Mouse (Mus musculus) layer of hippocampus, adult 18-20 months (tissue): ENCODE data around the gene Gm16434. TPM values are rescaled to one million over a fixed set of nuclear protein-coding genes. Genes with fewer than 3 reads are reported as not detected.
"Not testable (repeated sequence)": the region's sequence is repeated elsewhere in the genome, so short reads cannot be mapped to it uniquely, and the experiment has no call there.

Experiments
- DNase-seq, 2 experiments: peaks; one replicate each; pipeline ENCODE4 v3.0.0; 2022; ENCODE audit warnings: low spot score in 2 of 2
- long read RNA-seq: library from polyadenylated mRNA; stranded (forward); transcript quantifications from one replicate; pipeline ENCODE4 v2.0.0, GENCODE M21; 2021
- total RNA-seq, 2 experiments: library from RNA; stranded (reverse); gene quantifications; 2 replicates each; pipeline ENCODE4 v1.2.3; 2021

Gene Gm16434
- not detected for total RNA-seq
- long read RNA-seq: 0 reads

- DNase-seq: not testable (repeated sequence)
Observed at GRCm38 (mm10) chr14:7194440-7194839, at the start of gene Gm16434. Gene Gm16434, minus strand, starts transcription at chr14:7194540.

- peak; percentile 0 to 6 for DNase-seq
Observed at GRCm38 (mm10) chr14:7243498-7243897, 49.2 kb upstream of the Gm16434 start.

- peak; percentile 1 to 3 for DNase-seq
Observed at GRCm38 (mm10) chr14:7200070-7200469, 5.7 kb upstream of the Gm16434 start.

GRCm38 (mm10) chr14:7174483-7174971 is 19.8 kb downstream of the Gm16434 start, which contains the start of gene Gm3512:
Gene Gm3512, minus strand, starts transcription at chr14:7174533.
- DNase-seq: peak; percentile 0

Other genes with a start within 250 kb of the Gm16434 start
- gene Gm6356, start 220.7 kb downstream of the Gm16434 start, total RNA-seq: not detected
- under 1 TPM; 0.37 to 0.79 TPM for gene Gm10406, start 167.1 kb downstream of the Gm16434 start, total RNA-seq
- gene Gm3685, start 149.6 kb downstream of the Gm16434 start, total RNA-seq: not detected
- gene Gm3696, start 93.9 kb downstream of the Gm16434 start, total RNA-seq: 1 to 10 TPM; 3.2 to 4.1 TPM
- not detected for gene Gm6676, start 69.1 kb downstream of the Gm16434 start, total RNA-seq
- gene Gm3512, start 20.0 kb downstream of the Gm16434 start, total RNA-seq: 1 to 10 TPM in 1 of 2 experiments, under 1 TPM in 1; 0.79 to 1.9 TPM
- not detected for gene Gm3727, start 70.2 kb upstream of the Gm16434 start, total RNA-seq
- gene Gm3739, start 120.5 kb upstream of the Gm16434 start, total RNA-seq: under 1 TPM; 0.40 to 0.41 TPM
- not detected for gene Gm5797, start 137.9 kb upstream of the Gm16434 start, total RNA-seq
- gene Gm8374, start 170.6 kb upstream of the Gm16434 start, total RNA-seq: not detected